Mouse (Mus musculus) CD8-positive naive resting alpha-beta T cell, adult 2 months (primary cell): ENCODE measurements around the gene Vps35l.

Source experiments
- DNase-seq, 2 experiments: peaks; one replicate each; pipeline ENCODE4 v3.0.0; 2022; ENCODE audit warnings: low read depth in 2 of 2, low spot score in 2 of 2

Vps35l gene

GRCm38 (mm10) chr7:118776491-118776890, 36.5 kb downstream of the Vps35l start:
- no peak for DNase-seq

- no peak for DNase-seq
These were observed 37.8 kb downstream of the Vps35l start for GRCm38 (mm10) chr7:118777598-118778394.

- no peak for DNase-seq
These were observed 38.5 kb downstream of the Vps35l start for GRCm38 (mm10) chr7:118778561-118778960.

- DNase-seq = no peak
These were observed 43.4 kb downstream of the Vps35l start for GRCm38 (mm10) chr7:118783305-118784001.

- no peak for DNase-seq
These were observed 46.1 kb downstream of the Vps35l start for GRCm38 (mm10) chr7:118786091-118786490.

GRCm38 (mm10) chr7:118787326-118787725, 47.3 kb downstream of the Vps35l start:
- DNase-seq = no peak

GRCm38 (mm10) chr7:118788481-118788880, 48.5 kb downstream of the Vps35l start:
- no peak for DNase-seq

- no peak for DNase-seq
These were observed 50.3 kb downstream of the Vps35l start for GRCm38 (mm10) chr7:118790292-118790691.

GRCm38 (mm10) chr7:118793899-118794298, 53.9 kb downstream of the Vps35l start:
- DNase-seq = no peak

- no peak for DNase-seq
These were observed 55.8 kb downstream of the Vps35l start for GRCm38 (mm10) chr7:118795779-118796178.

GRCm38 (mm10) chr7:118796838-118797237, 56.8 kb downstream of the Vps35l start:
- DNase-seq = no peak

- no peak for DNase-seq
These were observed 57.6 kb downstream of the Vps35l start for GRCm38 (mm10) chr7:118797600-118797999.

- DNase-seq = no peak
These were observed 58.1 kb downstream of the Vps35l start for GRCm38 (mm10) chr7:118798105-118798570.

- DNase-seq = no peak
These were observed 60.2 kb downstream of the Vps35l start for GRCm38 (mm10) chr7:118800112-118800734.

- no peak for DNase-seq
These were observed 61.8 kb downstream of the Vps35l start for GRCm38 (mm10) chr7:118801791-118802190.

GRCm38 (mm10) chr7:118803425-118803824, 63.4 kb downstream of the Vps35l start:
- no peak for DNase-seq

- DNase-seq = no peak
These were observed 66.8 kb downstream of the Vps35l start for GRCm38 (mm10) chr7:118806631-118807411.

GRCm38 (mm10) chr7:118807899-118808298, 67.9 kb downstream of the Vps35l start:
- no peak for DNase-seq

GRCm38 (mm10) chr7:118811407-118812106, 71.5 kb downstream of the Vps35l start:
- no peak for DNase-seq

- no peak for DNase-seq
These were observed 73.6 kb downstream of the Vps35l start for GRCm38 (mm10) chr7:118813592-118813991.
